Mouse (Mus musculus) liver, adult 2 months (tissue): Measurements from ENCODE around the gene Tdrd12. TPM values are rescaled to one million over a fixed set of nuclear protein-coding genes. Genes with fewer than 3 reads are reported as not detected.
"Not testable (repeated sequence)": the region's sequence is repeated elsewhere in the genome, so short reads cannot be mapped to it uniquely, and the experiment has no call there.

Experiments used
- DNase-seq: peaks from one replicate; pipeline ENCODE4 v3.0.0-alpha.2; 2011; ENCODE audit warnings: low read depth, low spot score; ENCODE audit errors: extremely low read depth
- H3K27ac ChIP-seq: fragments of 200-500 bp; replicated peaks from 2 replicates; pipeline ENCODE4 v1.5.1; 2012; ENCODE audit warnings: low read depth, mild to moderate bottlenecking, control low read depth, inconsistent platforms, low read length; ENCODE audit not compliant: insufficient read depth
- H3K27me3 ChIP-seq: fragments of 200-500 bp; 2 replicates; pipeline ENCODE4 v1.6.1; 2012; ENCODE audit warnings: mild to moderate bottlenecking, moderate library complexity, low read length, inconsistent platforms; ENCODE audit not compliant: control insufficient read depth, insufficient read depth
- H3K36me3 ChIP-seq: fragments of 200-500 bp; 2 replicates; pipeline ENCODE4 v1.6.1; 2012; ENCODE audit warnings: low read length, inconsistent platforms; ENCODE audit not compliant: control insufficient read depth, insufficient read depth
- H3K4me1 ChIP-seq: fragments of 200-500 bp; 2 replicates; pipeline ENCODE4 v1.6.1; 2011; ENCODE audit warnings: low read length; ENCODE audit not compliant: control insufficient read depth, insufficient read depth
- H3K4me3 ChIP-seq: fragments of 200-500 bp; 2 replicates; pipeline ENCODE4 v1.5.1; 2011; ENCODE audit warnings: low read depth, mild to moderate bottlenecking, control low read depth, low read length, moderate library complexity; ENCODE audit not compliant: insufficient read depth
- H3K79me2 ChIP-seq: fragments of 200-500 bp; 2 replicates; pipeline ENCODE4 v1.6.1; 2012; ENCODE audit warnings: inconsistent platforms, mild to moderate bottlenecking, low read length, moderate library complexity; ENCODE audit not compliant: control insufficient read depth, insufficient read depth
- H3K9ac ChIP-seq: fragments of 200-500 bp; 2 replicates; pipeline ENCODE4 v1.6.1; 2012; ENCODE audit warnings: low read depth, mild to moderate bottlenecking, control low read depth, inconsistent platforms, low read length
- CTCF ChIP-seq: fragments of 200-500 bp; IDR thresholded peaks from 2 replicates; pipeline ENCODE4 v1.5.1; 2011; ENCODE audit warnings: low read depth, low read length, control low read depth
- POLR2A ChIP-seq: fragments of 200-500 bp; IDR thresholded peaks from 2 replicates; pipeline ENCODE4 v1.6.1; 2011; ENCODE audit warnings: low read length, control low read depth; ENCODE audit not compliant: insufficient read depth; ENCODE audit errors: extremely low read depth
- WGBS: fragments of 180-500 bp; shearing (Covaris S2); methylation state at CpG from one replicate; pipeline ENCODE4 v1.1.7; 2018; 5-methylcytosine and 5-hydroxymethylcytosine counted together
- polyA plus RNA-seq: library from polyadenylated mRNA; depleted of rRNA; stranded (reverse); fragments of >200 nt; gene quantifications from 2 replicates; pipeline ENCODE4 v1.2.3, GENCODE M21; 2012
- total RNA-seq: library from RNA; depleted of rRNA; stranded (reverse); fragments of >200 nt; gene quantifications from 2 replicates; pipeline ENCODE4 v1.2.3, GENCODE M21; 2014

Gene Tdrd12
- total and polyA plus RNA-seq, 2 experiments: not detected

GRCm38 (mm10) chr7:35584068-35584785, 46.7 kb upstream of the Tdrd12 start:
- H3K27ac ChIP-seq: no peak overlapping the region
- peaks cover 22% of the 10 kb centered on the region for H3K4me1 ChIP-seq
- peaks cover 11% of the 10 kb centered on the region; the same call in 1 of the 2 replicates for H3K27me3 ChIP-seq
- no peaks in the 10 kb centered on the region for H3K36me3 ChIP-seq
- no peak overlapping the region; the same call in 1 of the 2 replicates for H3K9ac ChIP-seq
- H3K4me3 ChIP-seq: peak overlapping the region; percentile 62; the same call in 1 of the 2 replicates
- 10% methylated on average over 36 of the region's 36 CpGs for WGBS
- no peak for DNase-seq
- H3K79me2 ChIP-seq: peaks cover 10% of the 10 kb centered on the region; the same call in 1 of the 2 replicates
- no peak for TF ChIP-seq POLR2A
- no peak for TF ChIP-seq CTCF

DNA sequence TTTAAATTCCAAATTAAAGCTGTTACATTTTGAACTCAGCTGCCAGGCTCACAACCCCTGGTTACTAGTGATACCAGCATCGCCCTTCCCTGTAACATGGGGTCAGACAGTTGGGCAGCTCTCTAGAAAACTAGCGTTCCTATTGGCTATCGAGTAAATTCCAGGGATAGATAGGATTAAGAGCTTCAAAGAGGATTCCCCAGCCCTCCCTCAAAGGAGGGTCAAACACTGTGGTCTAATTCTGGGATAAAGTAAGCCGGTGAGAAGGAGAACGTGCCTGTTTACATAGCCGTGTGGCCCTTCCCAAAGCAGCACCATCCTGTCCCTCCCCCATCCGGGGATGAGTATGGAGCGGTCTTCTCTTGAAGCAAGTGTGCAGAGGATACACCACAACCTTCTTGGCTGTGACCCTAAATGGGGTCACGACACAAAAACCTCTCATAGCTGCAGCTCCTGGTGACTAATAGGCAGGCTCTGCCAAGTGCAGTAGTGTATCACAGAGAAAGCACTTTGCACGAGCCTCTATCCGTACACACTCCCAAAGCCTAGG, 46.0 kb upstream of the Tdrd12 start:
- no peak overlapping the region for H3K27ac ChIP-seq
- peaks cover 22% of the 10 kb centered on the region for H3K4me1 ChIP-seq
- 37% methylated on average over 11 of the region's 11 CpGs for WGBS
- no peak overlapping the region for H3K9ac ChIP-seq
- H3K27me3 ChIP-seq: peaks cover 11% of the 10 kb centered on the region; the same call in 1 of the 2 replicates
- peaks cover 10% of the 10 kb centered on the region; the same call in 1 of the 2 replicates for H3K79me2 ChIP-seq
- H3K4me3 ChIP-seq: no peak overlapping the region
- TF ChIP-seq POLR2A: no peak
- no peak for TF ChIP-seq CTCF
- H3K36me3 ChIP-seq: no peaks in the 10 kb centered on the region
- no peak for DNase-seq

DNA sequence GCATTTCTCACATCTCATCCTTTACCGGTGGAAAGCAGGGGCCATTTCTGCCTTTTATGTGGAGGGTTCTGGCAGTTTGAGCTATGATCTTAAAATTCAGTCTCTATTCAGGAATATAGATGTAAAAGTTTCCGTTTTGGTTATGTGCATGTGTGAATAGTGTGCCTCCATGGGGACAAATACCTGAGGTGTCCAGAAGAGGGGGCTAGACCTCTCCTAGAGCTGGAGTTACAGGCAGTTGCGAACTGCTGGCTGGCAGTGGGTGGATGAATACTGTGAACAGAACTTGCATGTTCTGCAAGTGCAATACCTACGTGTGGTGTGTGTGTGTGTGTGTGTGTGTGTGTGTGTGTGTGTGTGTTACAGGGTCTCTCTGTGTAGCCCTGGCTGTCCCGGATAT, 45.2 kb upstream of the Tdrd12 start:
- 73% methylated on average over 5 of the region's 5 CpGs for WGBS
- DNase-seq: no peak

GRCm38 (mm10) chr7:35579849-35580248, 42.3 kb upstream of the Tdrd12 start:
- peaks cover 6% of the 10 kb centered on the region; the same call in 1 of the 2 replicates for H3K4me1 ChIP-seq
- H3K79me2 ChIP-seq: no peaks in the 10 kb centered on the region
- H3K27me3 ChIP-seq: peaks cover 11% of the 10 kb centered on the region; the same call in 1 of the 2 replicates
- WGBS: 51% methylated on average over 4 of the region's 4 CpGs
- TF ChIP-seq POLR2A: no peak
- TF ChIP-seq CTCF: peak; percentile 86
- DNase-seq: peak; percentile 33
- H3K4me3 ChIP-seq: no peak overlapping the region
- H3K27ac ChIP-seq: no peak overlapping the region
- no peak overlapping the region for H3K9ac ChIP-seq
- no peaks in the 10 kb centered on the region for H3K36me3 ChIP-seq

More for the DNA sequence above, 45.2 kb upstream of the Tdrd12 start:
- Histone ChIP-seq H3K36me3 (no peaks in the 10 kb centered on the region), H3K9ac (no peak overlapping the region), H3K27me3 (peaks cover 11% of the 10 kb centered on the region; the same call in 1 of the 2 replicates), H3K27ac (no peak overlapping the region), H3K79me2 (peaks cover 10% of the 10 kb centered on the region; the same call in 1 of the 2 replicates), H3K4me3 (no peak overlapping the region), H3K4me1 (peaks cover 17% of the 10 kb centered on the region)
- TF ChIP-seq CTCF (peak; percentile 37; the same call in 1 of the 2 replicates), POLR2A (no peak)

GRCm38 (mm10) chr7:35570883-35571282, 33.3 kb upstream of the Tdrd12 start:
- DNase-seq, H3K9ac ChIP-seq, H3K27me3 ChIP-seq, H3K27ac ChIP-seq, H3K4me3 ChIP-seq, H3K79me2 ChIP-seq, H3K4me1 ChIP-seq, H3K36me3 ChIP-seq: not testable (repeated sequence)
- WGBS: 17% methylated on average over 6 of the region's 6 CpGs

GRCm38 (mm10) chr7:35569724-35570123, 32.2 kb upstream of the Tdrd12 start:
- WGBS: 92% methylated on average over 4 of the region's 4 CpGs
- not testable (repeated sequence) for DNase-seq, H3K27me3 ChIP-seq, H3K4me1 ChIP-seq, H3K36me3 ChIP-seq, H3K9ac ChIP-seq, H3K27ac ChIP-seq, H3K4me3 ChIP-seq, H3K79me2 ChIP-seq

GRCm38 (mm10) chr7:35565965-35566364, 28.4 kb upstream of the Tdrd12 start:
- not testable (repeated sequence) for H3K4me1 ChIP-seq, H3K4me3 ChIP-seq, DNase-seq, H3K27me3 ChIP-seq, H3K27ac ChIP-seq, H3K36me3 ChIP-seq, H3K9ac ChIP-seq, H3K79me2 ChIP-seq
- 83% methylated on average over 13 of the region's 13 CpGs for WGBS

DNA sequence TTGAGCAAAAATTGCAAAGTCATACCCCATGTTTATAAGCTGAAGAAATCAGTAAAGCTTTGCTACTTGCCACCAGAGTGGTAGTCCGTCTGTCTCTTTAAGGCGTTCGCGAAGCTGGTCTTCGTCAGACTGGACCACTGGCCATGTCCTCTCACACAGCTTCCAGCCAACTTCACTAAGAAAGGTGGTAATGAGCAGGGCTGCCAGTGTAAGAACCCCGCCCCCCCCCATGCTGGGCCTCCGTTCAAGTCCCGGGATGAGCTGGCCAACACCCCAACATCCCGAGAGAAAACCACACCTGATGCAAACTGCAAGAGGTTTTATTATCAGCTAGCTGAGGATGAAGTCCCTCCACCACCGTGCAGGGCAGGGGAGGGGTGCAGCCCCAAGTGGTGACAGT, 27.3 kb upstream of the Tdrd12 start:
- H3K36me3 ChIP-seq, DNase-seq, H3K9ac ChIP-seq, H3K27me3 ChIP-seq, H3K4me3 ChIP-seq, H3K79me2 ChIP-seq, H3K27ac ChIP-seq, H3K4me1 ChIP-seq: not testable (repeated sequence)
- 91% methylated on average over 10 of the region's 10 CpGs for WGBS
